Mouse (Mus musculus) liver, adult 2 months (tissue): ENCODE measurements around the gene Bcat1.

Source experiments
- CTCF ChIP-seq: fragments of 200-500 bp; IDR thresholded peaks from 2 replicates; pipeline ENCODE4 v1.5.1; 2011; ENCODE audit warnings: low read depth, low read length, control low read depth
- POLR2A ChIP-seq: fragments of 200-500 bp; IDR thresholded peaks from 2 replicates; pipeline ENCODE4 v1.6.1; 2011; ENCODE audit warnings: low read length, control low read depth; ENCODE audit not compliant: insufficient read depth; ENCODE audit errors: extremely low read depth

DNA sequence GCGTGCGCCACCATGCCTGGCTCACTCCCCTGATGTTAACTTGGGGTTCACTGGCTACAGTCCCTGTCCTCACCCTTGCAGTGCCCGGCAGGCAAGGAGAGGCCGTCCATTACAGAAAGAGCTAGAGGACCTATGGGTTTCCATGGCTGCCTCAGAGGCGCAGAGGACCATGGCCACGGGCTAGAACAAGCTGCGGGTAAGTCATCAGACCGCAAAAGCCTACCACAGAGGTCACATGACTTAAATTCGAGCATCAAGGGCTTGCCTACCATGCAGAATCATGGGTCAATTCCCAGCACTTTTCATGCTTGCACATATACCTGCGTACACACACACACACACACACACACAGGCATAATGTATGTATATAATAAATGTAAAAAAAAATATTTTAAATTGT, 29.5 kb upstream of the Bcat1 start:
- no peak for TF ChIP-seq CTCF
- TF ChIP-seq POLR2A = no peak
